Mouse (Mus musculus) adrenal gland, adult (tissue): ENCODE measurements around the gene Tgm3.

Source experiments
- DNase-seq, 2 experiments: peaks; one replicate each; pipeline ENCODE4 v3.0.0; 2022 to 2023; ENCODE audit warnings: low spot score in 1 of 2; ENCODE audit not compliant: inconsistent age in 2 of 2

Gene Tgm3

DNA sequence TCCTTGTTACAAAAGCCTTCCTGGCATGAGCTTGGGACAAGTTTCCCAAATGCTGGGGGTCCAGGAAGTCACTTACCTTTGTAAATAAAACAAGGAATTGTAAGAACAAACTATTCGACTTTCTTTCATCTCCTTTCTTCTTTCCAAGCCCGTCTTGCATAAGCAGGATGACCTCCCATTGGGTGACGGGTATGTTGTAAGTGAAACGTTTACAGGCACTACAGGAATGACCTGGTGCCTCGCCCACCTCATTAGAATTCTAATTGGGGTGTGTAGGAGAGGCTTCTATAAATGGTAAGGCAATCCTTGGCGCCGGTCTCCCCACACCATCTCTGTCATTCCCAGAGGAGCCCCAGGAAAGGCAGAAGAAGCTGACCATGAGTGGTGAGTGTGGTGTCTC lies at the start of gene Tgm3:
Tgm3 (plus strand) TSS at position 324 of the 400 bp plus-strand sequence.
- no peak for DNase-seq

DNA sequence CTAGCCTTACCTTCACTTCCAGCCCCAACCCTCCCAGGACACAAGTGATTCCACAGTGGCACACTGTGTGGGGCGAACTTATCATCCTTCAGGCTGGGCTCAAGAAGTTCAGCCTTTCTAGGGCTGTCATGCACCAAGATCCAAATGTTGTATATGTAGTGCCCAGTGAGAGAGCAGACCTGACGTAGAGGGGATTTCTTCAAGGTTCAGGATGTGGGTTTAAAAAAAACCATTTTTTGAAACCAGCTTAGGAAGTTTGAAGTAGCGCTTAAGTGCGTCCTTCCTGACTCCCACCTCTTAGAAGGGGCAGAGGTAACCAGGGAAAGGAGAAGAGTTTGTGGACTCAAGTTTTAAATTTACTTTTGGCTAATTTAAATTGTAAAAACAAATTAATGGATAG lies 31.5 kb upstream of the Tgm3 start:
- DNase-seq: no peak

DNA sequence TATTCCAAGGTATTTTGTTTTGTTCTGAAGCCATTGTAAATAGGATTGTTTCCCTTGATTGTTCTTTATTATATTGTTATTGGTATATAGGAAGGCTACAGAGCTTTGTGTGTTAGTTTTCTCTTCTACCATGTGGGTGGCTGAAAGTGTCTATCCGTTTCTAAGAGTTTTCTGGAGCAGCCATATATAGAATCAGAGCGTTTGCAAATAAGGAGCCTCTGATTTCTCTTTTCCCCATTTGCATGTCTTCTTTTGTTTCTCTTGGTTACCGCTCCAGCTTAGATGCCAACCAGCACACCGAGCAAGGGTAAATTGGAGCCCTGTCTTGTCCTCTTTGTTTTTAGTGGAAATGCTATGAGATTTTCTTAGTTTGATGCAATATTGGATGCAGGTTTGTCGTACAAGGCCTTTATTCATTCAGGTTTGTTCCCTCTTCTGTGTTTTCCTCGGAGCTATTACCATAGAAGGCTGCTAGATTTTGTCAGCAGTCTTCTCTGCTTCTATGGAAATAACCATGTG lies 24.6 kb upstream of the Tgm3 start:
- no peak for DNase-seq

DNA sequence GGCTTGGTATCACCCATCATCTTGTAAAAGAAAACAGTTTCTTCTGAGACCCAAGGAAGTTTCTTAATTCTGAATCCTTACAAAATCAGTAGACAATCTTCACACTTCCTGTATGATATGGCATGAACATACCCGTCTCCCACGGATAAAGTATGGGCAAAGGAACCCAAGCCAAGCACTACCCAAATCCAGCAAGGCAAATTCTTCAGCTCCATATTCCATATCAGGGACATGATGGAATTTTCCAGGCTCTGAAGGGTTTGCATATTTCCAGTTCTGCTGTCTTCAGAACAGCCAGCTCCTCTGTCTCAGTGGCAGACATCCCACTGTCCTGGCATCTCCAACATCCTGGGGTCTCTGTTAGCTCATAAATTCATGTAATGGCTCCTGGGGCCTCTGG lies 22.5 kb upstream of the Tgm3 start:
- no peak for DNase-seq

DNA sequence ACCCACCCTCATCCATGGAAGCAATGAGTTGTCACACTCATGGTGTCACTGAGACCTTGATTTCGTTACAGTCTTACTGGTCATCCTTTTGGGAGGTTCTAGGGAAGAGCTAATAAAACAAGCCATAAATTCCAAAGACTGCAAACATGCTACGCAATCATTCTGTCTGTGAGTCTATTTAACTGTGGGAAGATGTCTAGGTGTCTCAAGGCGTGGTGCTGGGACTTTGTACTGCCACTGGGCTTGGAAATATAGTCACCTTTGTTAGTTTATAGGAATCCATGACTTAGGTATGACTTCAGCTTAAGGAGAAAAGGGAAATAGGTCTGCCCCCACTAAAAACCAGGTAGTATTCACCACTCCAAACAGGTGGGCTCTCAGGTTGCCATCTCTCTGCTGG lies 17.7 kb upstream of the Tgm3 start:
- no peak for DNase-seq

DNA sequence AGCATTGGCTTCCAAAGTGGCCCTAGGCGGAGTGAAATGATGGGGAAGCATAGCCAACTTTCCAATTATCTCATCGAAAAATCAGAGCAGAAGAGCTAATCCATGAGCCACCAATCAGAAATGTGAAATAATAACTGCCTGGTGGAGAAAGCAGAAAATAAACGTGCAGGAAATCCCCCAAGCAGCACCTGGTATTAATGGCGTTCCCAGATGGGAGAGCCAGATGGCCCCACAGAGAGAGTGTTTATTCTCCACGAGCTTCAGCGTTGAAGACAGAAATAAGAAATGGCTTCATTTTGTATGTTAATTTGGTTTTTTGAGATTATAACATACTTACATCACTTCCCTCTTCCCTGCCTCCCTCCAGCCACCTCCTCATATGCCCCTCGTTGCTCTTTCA lies 13.7 kb upstream of the Tgm3 start:
- no peak for DNase-seq

DNA sequence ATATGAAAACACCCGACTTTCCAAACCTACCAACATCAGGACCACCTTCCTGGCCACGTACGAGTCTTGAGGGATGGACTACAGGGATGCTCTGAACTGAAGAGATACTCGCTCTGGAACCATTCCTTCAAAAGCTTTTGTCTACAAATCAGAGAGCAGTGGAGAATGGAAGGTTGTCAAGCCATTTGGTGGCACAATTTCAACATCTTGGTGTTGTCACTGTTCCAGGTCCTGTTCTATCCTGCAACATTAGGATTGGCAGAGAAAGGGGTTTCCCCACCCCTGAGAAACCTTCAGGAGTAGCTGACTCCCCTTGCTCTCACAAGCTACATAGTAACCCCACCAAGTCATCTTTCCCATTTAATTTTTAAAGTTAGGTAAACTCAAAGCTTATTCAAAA lies 12.9 kb upstream of the Tgm3 start:
- DNase-seq: no peak

DNA sequence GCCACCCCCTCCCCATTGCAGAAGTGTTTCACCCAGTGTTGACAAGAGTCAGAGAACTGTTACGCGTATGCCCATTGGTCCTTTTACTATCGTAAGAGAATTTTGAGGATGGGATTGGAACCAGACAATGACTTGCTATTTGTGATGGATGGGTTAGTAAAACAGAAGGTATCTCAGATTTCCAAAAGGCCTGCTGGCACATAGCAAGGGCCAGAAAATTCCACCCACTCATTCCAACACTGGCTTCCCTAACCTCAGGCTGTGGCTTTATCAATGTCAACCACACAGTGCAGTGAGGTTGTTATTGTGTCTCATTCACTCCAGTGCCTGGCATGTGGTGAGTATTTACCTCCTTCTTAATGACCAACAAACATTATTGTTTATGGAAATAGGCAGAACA lies 11.5 kb upstream of the Tgm3 start:
- DNase-seq: no peak

DNA sequence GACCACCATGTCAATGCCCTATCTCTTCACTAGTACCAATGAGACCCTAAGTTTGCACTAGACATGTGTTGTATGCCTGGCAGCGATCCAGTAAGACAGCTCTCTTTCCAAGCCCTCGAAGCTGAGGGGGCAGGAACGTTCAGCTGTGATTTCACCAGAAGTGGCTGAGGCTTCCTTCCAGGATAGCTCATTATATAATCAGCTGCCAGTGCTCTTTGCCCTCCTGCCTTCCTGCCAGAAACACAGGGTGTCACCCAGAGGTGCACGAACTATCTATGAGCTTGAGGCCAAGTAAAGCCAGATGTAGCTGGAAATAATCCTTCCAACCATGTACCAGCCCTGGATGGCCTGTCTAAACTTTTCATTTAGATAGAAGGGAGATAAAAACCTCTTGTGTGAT lies 8.1 kb upstream of the Tgm3 start:
- DNase-seq: peak in 1 of 2 experiments; percentile 61

DNA sequence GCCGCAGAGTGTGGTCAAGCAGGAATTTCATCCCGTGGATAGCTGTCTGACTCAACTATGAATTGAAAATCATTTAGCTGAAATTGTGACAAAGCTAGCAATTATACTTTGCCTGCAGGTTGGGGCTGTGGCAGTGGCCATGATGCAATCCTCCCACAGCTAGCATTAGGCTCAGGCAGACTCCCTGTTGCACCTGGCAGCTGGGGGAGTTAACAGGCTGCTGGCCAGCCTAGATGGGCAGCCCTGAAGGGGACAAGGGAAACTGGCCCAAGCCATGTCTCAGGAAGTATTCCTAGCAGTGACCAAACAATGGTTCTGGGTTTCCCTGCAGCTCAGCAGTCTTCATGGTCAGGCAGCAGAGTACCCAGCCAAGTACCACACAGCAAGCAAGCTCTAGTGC lies 2.8 kb upstream of the Tgm3 start:
- DNase-seq: no peak

DNA sequence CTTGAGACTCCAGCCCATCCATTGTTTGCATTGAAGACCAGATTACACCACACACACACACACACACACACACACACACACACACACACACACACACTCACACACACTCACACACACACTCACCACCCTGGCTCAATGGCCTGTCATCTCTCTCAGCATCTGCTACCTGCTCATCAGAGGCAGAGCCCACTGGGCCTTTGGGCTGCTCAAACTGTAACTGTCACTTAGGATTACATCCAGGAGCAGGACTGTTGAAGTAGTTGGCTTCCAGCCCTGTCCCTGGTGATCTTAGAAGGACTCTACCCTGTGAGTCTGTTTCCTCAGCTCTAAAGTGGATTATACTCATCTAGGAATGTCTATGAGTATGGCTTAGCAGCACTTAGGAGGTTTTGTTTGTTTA lies 1.5 kb downstream of the Tgm3 start:
- no peak for DNase-seq

DNA sequence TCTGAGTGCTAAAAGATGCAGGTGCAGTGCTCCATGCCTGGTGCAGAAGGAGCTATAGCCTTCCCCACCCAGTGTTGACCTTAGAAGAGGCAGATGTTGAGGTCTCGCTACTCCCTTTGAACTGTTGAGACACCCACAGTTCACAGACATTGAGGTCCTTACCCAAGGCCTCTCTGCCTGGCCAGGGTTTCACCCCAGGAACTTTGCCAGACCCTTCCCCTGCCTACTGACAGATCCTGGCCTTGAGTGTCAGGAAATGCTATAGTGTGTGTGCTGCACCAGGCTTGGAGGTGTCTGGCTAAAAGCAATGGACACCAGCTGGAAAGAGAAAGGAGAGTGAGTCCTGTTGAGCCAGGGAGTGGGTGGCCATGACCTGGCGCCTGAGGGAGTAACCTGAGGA lies 3.0 kb downstream of the Tgm3 start:
- peak; percentile 54 to 91 for DNase-seq

DNA sequence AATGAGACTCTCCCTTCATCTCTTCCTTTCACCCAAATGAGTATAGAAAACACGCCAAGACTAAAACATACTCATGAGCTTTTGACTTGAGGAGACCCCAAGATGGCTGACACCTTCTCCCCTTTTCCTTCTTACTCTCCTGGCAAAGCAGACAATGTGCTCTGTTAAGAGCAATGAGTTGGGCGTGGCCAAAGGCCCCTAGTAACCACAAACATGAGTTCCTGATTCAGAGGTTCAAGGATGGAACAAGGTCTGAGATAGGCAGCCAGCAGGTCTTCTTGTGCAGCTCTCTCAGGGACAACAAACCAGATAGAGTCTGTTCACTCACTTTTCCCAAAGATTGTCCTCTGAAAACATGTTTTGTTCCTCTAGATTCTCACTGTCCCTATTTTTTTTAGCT lies 5.9 kb downstream of the Tgm3 start:
- DNase-seq: peak in 1 of 2 experiments; percentile 52

DNA sequence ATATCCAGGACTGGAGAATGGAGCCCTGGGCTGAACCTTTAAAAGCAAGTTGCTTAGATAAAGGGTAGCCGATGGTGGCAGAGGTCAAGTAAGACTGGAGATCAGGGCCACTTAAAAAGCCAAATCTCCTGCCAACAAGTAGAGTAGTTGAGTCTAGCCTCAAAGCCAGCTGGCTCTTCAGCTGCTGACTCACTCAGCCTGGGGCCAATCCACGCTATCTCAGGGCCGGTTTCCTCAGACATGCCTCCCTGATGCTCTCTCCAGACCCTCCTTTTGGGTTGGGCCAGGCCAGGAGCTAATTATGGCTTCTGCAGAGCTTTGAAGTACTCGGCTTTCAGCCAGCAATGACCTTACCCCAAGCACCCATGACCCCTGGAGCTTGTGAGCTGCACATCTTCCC lies 15.7 kb downstream of the Tgm3 start:
- DNase-seq: peak in 1 of 2 experiments; percentile 79

DNA sequence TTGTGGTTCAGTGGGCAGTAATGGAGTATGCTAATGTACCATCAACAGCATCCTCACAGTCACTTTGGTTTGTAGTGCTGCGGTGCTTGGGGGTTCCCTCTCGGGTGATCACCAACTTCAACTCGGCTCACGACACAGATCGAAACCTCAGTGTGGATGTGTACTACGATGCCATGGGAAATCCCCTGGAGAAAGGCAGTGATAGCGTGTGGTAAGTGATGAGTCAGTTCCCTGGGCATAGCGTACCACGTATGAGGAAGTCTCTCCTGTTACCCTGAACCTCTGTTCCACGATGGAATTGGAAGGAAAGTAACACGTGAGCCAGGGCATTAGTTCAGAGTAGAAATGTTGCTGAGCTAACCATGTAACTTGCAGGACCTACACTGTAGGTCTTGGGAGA lies 17.7 kb downstream of the Tgm3 start:
- DNase-seq: no peak

DNA sequence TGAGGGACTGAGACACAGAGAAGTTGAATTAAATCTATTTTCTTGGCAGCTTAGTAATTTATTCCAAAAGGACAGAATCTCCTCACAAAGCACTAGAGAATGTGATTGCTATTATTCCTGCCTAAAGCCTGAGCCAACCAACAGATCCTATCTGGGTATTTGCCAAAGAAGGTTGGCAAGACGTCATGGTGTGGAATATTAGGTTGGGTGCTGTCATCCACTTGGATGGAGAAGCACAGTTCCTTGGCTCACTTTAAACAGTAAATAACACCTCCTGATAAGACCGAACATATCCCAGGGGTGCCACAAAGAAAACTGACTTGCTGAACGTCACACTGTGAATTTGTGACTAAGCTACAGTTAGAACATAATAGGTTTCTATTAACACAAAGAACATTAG lies 20.5 kb downstream of the Tgm3 start:
- DNase-seq: no peak

DNA sequence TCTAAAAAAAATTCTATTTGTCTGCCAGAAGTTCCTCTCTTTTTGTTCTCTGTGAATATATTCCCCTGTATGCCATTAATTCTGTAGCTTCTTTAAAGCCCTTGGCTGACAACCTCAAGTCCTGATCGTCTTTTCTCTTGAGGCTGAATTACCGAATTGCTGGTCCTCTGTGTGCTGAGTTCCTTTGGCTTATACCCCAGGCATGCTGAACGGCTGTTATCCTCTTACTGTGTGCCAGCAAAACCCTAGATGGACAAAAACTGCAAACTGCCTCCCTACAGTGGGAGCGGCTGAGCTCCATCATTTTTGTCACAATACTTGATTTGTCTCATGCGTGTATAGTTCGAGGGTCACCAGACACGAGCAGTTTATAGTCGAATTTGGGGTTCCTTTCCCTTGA lies 24.7 kb downstream of the Tgm3 start:
- DNase-seq: no peak

DNA sequence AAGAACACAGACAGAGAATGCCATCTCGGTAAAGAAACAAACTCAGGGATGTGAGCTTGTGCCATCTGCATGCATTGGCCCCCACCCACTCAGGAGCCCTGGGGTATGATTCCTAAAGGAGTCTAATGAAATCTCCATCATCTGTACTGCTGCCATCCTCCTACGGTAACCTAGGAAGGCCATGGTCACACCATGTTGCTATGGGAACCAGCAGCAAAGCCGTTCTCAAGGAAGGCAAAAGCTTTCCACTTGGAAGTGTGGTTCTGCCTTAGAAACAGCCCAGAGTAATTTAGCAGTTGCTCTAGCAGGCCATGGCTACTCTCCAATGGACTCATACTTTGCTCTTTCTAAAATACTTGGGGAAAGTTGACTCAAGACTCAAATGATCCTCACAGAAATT lies 26.8 kb downstream of the Tgm3 start:
- DNase-seq: peak in 1 of 2 experiments; percentile 18

DNA sequence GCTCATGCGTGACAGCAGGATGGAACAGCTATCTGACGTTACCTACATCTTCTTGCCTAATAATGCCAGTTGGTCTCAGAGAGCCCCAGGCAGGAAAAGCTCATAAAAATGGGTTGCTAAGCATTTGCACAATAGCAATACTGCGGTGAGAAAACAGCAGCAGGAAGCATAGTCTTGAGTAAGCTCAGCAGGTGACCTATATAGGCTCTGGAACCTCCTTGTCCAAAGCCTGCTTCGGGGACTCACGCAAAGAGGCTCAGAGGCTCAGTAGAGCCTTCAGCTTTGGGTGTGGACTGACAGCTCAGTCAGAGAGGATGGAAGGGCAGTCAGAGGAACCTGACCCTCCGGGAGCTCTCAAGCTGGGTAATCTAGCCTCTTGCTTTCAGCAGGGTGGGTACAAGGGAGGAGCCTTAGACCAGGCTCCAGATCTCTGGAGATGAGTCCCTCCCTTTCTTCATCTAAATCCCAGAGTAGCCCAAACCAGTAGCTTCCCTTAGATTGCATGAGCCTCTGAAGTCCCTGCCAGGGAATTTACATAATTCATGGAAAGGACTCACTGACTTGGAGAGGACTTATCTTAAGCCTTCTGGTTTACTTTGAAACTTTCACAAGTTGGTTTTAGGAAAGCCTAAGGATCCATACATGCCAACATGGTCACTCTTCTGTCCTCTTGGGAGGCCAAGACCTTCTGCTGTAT lies 28.2 kb downstream of the Tgm3 start:
- peak in 1 of 2 experiments; percentile 63 for DNase-seq

DNA sequence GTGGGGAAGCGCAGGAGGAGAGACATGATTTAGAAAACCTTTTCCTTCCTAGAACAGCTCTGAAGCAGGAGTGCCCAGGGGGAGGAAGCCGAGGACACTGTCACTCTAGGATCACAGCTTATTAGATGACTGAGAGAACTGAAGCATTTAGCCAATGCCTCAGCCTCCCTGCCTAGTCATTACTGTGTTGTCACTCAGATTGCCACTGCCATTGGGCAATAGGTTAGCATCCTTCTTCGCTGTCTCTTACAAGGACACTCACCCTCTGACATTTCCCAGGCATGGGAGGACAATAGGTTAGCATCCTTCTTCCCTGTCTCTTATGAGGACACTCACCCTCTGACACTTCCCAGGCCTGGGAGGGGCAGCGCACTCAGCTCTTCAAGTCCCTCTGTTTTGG lies 31.7 kb downstream of the Tgm3 start:
- peak in 1 of 2 experiments; percentile 80 for DNase-seq

DNA sequence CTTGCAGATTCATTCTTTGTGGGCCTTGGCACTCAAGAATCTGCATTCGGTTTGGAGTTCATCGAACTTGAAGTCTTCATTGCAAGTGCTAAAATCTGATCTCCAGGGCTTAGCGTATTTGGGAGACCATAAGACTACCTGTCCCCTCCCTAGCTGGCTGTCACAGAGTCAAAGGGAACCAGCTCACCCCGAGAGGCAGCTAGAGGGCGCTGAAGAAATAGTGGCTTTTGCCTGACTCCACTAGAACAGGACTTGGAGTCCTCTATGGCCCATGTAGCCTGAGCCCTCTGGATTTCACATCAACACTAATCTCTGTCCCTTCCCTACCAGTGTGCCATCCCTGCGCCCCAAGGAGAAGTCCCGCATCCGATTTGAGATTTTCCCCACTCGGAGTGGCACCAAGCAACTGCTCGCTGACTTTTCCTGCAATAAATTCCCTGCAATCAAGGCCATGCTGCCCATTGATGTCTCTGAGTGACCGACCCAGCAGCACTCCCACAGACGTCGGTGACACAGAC lies 35.8 kb downstream of the Tgm3 start:
- peak in 1 of 2 experiments; percentile 70 for DNase-seq

DNA sequence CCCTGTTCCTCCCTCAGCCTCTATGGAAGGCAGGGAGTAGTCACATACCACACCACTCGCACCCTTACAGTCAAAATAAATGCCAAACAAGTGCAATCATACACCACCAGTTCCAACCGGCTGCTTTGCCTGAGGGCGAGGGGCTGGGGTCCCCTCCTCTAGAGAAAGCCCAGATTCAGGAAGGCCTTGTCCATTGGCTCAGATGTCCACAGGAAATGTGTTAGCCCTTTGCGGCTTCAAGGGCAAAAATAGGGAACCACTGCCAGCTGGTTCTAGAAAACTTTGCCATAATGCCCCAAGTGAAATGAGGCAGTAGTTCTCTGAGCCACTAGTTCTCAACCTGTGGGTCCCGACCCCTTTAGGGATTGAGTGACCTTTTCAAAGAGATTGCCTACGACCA lies 36.6 kb downstream of the Tgm3 start:
- DNase-seq: peak in 1 of 2 experiments; percentile 33

DNA sequence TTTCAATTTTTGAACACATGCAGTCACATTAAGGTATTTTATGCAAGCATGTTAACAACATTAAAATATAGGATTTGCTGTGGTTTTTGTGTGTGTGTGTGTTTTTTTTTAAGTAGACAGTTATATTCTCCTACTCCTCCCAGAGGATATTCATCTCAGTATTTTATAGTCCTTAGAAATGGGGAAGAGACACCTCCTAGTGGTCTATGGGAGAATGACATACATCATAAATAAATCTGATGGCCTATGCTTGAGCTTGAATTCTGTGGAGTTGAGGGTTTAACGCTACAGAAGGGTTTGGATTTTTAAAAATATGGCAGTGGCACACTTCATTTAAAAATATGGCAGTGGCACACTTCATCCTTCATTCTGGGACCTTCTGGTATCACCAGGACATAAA lies 46.0 kb downstream of the Tgm3 start:
- DNase-seq: peak in 1 of 2 experiments; percentile 73
